Mouse (Mus musculus) olfactory bulb, adult 2 months (tissue): ENCODE results near the gene Pdzrn3.

ENCODE experiments used
- CTCF ChIP-seq: fragments of 200-500 bp; IDR thresholded peaks from 2 replicates; pipeline ENCODE4 v1.5.1; 2012; ENCODE audit warnings: low read depth, mild to moderate bottlenecking, low read length, moderate library complexity; ENCODE audit not compliant: insufficient read depth
- POLR2A ChIP-seq: fragments of 200-500 bp; IDR thresholded peaks from 2 replicates; pipeline ENCODE4 v1.6.1; 2012; ENCODE audit warnings: mild to moderate bottlenecking, low read depth, low read length, moderate library complexity; ENCODE audit not compliant: insufficient read depth

- TF ChIP-seq CTCF = no peak
- no peak for TF ChIP-seq POLR2A
These were observed 150.3 kb downstream of the Pdzrn3 start for GRCm38 (mm10) chr6:101227294-101227855.
